Mouse (Mus musculus): ENCODE measurements around the gene Gm6592. TPM values are rescaled to one million over a fixed set of nuclear protein-coding genes. Genes with fewer than 3 reads are reported as not detected.

The Gm6592 gene
- not detected in 2 replicates for polyA plus RNA-seq (2012; rRNA removed)

GRCm38 (mm10) chrX:8843694-8844093 is at the start of gene Gm6592:
Gene Gm6592, plus strand, starts transcription at chrX:8843994.

GRCm38 (mm10) chrX:8803391-8803790 is 40.4 kb upstream of the Gm6592 start, which contains the start of gene Ssxb5:
Gene Ssxb5, plus strand, starts transcription at chrX:8803691.

GRCm38 (mm10) chrX:8873953-8874352 is 30.2 kb downstream of the Gm6592 start, which contains the start of gene Gm5751:
Gene Gm5751, plus strand, starts transcription at chrX:8874253.

GRCm38 (mm10) chrX:8892343-8893155 is 48.8 kb downstream of the Gm6592 start, which contains the start of gene B630019K06Rik:
Gene B630019K06Rik, plus strand, starts transcription at chrX:8892382.

Other genes with a start within 250 kb of the Gm6592 start
- gene Ssxb8, start 153.2 kb upstream of the Gm6592 start, polyA plus RNA-seq (2012; rRNA removed) = not detected in 2 replicates
- not detected in 2 replicates for gene Ssx9, start 95.6 kb upstream of the Gm6592 start, polyA plus RNA-seq (2012; rRNA removed)
- gene Ssxb5, start 40.3 kb upstream of the Gm6592 start, polyA plus RNA-seq (2012; rRNA removed) = not detected in 2 replicates
- gene Gm5751, start 30.3 kb downstream of the Gm6592 start, polyA plus RNA-seq (2012; rRNA removed) = not detected in 2 replicates
- gene B630019K06Rik, start 48.4 kb downstream of the Gm6592 start, polyA plus RNA-seq (2012; rRNA removed) = 2.8 TPM in 2 replicates
- not detected in 2 replicates for gene Fthl17b, start 119.0 kb downstream of the Gm6592 start, polyA plus RNA-seq (2012; rRNA removed)
- not detected in 2 replicates for gene Fthl17c, start 132.6 kb downstream of the Gm6592 start, polyA plus RNA-seq (2012; rRNA removed)
- gene Fthl17d, start 142.8 kb downstream of the Gm6592 start, polyA plus RNA-seq (2012; rRNA removed) = not detected in 2 replicates
- gene Fthl17e, start 189.5 kb downstream of the Gm6592 start, polyA plus RNA-seq (2012; rRNA removed) = not detected in 2 replicates
- not detected in 2 replicates for gene Fthl17f, start 219.0 kb downstream of the Gm6592 start, polyA plus RNA-seq (2012; rRNA removed)

Data from colon, adult 2 months (tissue).